Mouse (Mus musculus) MEL (cell line): ENCODE results near the gene Plk3.
A peak's percentile ranks its signal among the peaks of the same experiment; 100 is the strongest.

Source experiments
- CHD1 ChIP-seq: IDR thresholded peaks from 2 replicates; pipeline ENCODE4 v1.6.1; 2012; ENCODE audit warnings: low read depth, mild to moderate bottlenecking, inconsistent platforms, low read length, improper control_type of control experiment
- CTCF ChIP-seq, 3 experiments: IDR thresholded peaks in 2 of 3; conservative IDR thresholded peaks in 1 of 3; 2 replicates each; pipeline ENCODE4 v1.5.1; 2011 to 2012; ENCODE audit warnings: low read length in 3 of 3, low read depth in 2 of 3, mild to moderate bottlenecking in 2 of 3, improper control_type of control experiment in 1 of 3, inconsistent platforms in 1 of 3, mixed read lengths in 1 of 3, moderate library complexity in 1 of 3; ENCODE audit not compliant: control insufficient read depth in 1 of 3, insufficient read depth in 1 of 3, poor library complexity in 1 of 3, severe bottlenecking in 1 of 3
- GATA1 ChIP-seq: IDR thresholded peaks from 2 replicates; pipeline ENCODE4 v1.6.1; 2011; ENCODE audit warnings: low read depth, low read length, improper control_type of control experiment
- MAFK ChIP-seq: IDR thresholded peaks from 2 replicates; pipeline ENCODE4 v1.6.1; 2011; ENCODE audit warnings: low read depth, mild to moderate bottlenecking, low read length, improper control_type of control experiment, borderline replicate concordance
- TAL1 ChIP-seq: IDR thresholded peaks from 2 replicates; pipeline ENCODE4 v1.6.1; 2012; ENCODE audit warnings: mild to moderate bottlenecking, inconsistent platforms, low read length, moderate library complexity, mixed read lengths
- USF1 ChIP-seq: IDR thresholded peaks from 2 replicates; pipeline ENCODE4 v1.6.1; 2014; ENCODE audit warnings: low read depth, mild to moderate bottlenecking, inconsistent platforms, low read length, improper control_type of control experiment, moderate library complexity

- TF ChIP-seq GATA1 (no peak), MAFK (no peak), CTCF (IDR thresholded peaks at IDR 0.05 in 2 of 3, conservative IDR thresholded peaks at IDR 0.05 in 1 of 3; ENCODE audit: control insufficient read depth in 1 of 3, insufficient read depth in 1 of 3, low read depth in 2 of 3, low read length in 3 of 3, poor library complexity in 1 of 3, severe bottlenecking in 1 of 3) (peak in 2 of 3 experiments; percentile 9 to 16; a peak in 1 of 6 replicates), USF1 (no peak), CHD1 (no peak), TAL1 (no peak)
Measured at GRCm38 (mm10) chr4:117104672-117105071, 29.1 kb downstream of the Plk3 start.
